7 mouse cellular contexts compared by ENCODE assay signal in genomic region chr1:37998371-37999199, GRCm38 (mm10). TPM values are rescaled to one million over a fixed set of nuclear protein-coding genes. Genes with fewer than 3 reads are reported as not detected.
DNase-seq lines count a peak whose midpoint lies in the region; ATAC-seq and TF ChIP-seq lines count a peak whose summit lies in the region.

No protein-coding gene starts in this region.

- TF ChIP-seq CTCF in cortical plate, adult 2 months (IDR thresholded peaks at IDR 0.05; ENCODE audit: extremely low read depth, insufficient read depth, low read length): no peak
- no peak for TF ChIP-seq CTCF in hindbrain, postnatal 0 days (IDR thresholded peaks at IDR 0.05; ENCODE audit: low read depth)

- peak overlapping the region; percentile 95 for H3K4me3 ChIP-seq in neural tube, embryonic 11.5 days (ENCODE audit: low read depth, low read length)
- peak overlapping the region; percentile 81 for H3K4me3 ChIP-seq in cortical plate, adult 2 months (ENCODE audit: insufficient read depth, low read length)
- H3K4me3 ChIP-seq in hindbrain, postnatal 0 days (ENCODE audit: low read length): peak overlapping the region; percentile 95
- peak overlapping the region; percentile 96 for H3K4me3 ChIP-seq in midbrain, embryonic 12.5 days

- H3K4me2 ChIP-seq in neural tube, embryonic 11.5 days (ENCODE audit: low read depth): peak overlapping the region; percentile 52
- H3K4me2 ChIP-seq in hindbrain, postnatal 0 days (ENCODE audit: low read depth, low read length): peak overlapping the region; percentile 87
- H3K4me2 ChIP-seq in midbrain, embryonic 12.5 days (replicated peaks): peak overlapping the region; percentile 78

- H3K9me3 ChIP-seq in neural tube, embryonic 11.5 days (ENCODE audit: control insufficient read depth, low read length): no peaks in the 10 kb centered on the region
- no peaks in the 10 kb centered on the region for H3K9me3 ChIP-seq in hindbrain, postnatal 0 days (ENCODE audit: low read length)
- no peaks in the 10 kb centered on the region for H3K9me3 ChIP-seq in midbrain, embryonic 12.5 days

- H3K27me3 ChIP-seq in neural tube, embryonic 11.5 days (ENCODE audit: control insufficient read depth, insufficient read depth, low read length): no peaks in the 10 kb centered on the region
- no peaks in the 10 kb centered on the region for H3K27me3 ChIP-seq in hindbrain, postnatal 0 days (ENCODE audit: insufficient read depth, low read length)
- no peaks in the 10 kb centered on the region for H3K27me3 ChIP-seq in midbrain, embryonic 12.5 days

- peak; percentile 33 for ATAC-seq in neural tube, embryonic 11.5 days (ENCODE audit: insufficient read depth, low FRiP score, low TSS enrichment)
- peak; percentile 8; the same call in 1 of the 2 replicates for ATAC-seq in hindbrain, postnatal 0 days
- ATAC-seq in midbrain, embryonic 12.5 days (ENCODE audit: low FRiP score, low read depth): peak; percentile 38

- WGBS in neural tube, embryonic 11.5 days: 6% methylated on average over 29 of the region's 47 CpGs
- WGBS in hindbrain, postnatal 0 days: 5% methylated on average over 36 of the region's 47 CpGs
- 4% methylated on average over 47 of the region's 47 CpGs for WGBS in midbrain, embryonic 12.5 days

- TF ChIP-seq POLR2A in cortical plate, adult 2 months (IDR thresholded peaks at IDR 0.05; ENCODE audit: extremely low read depth, insufficient read depth, low read length): no peak

- H3K9ac ChIP-seq in neural tube, embryonic 11.5 days (ENCODE audit: low read length): peak overlapping the region; percentile 91
- peak overlapping the region; percentile 90 for H3K9ac ChIP-seq in hindbrain, postnatal 0 days (replicated peaks; ENCODE audit: low read length)
- H3K9ac ChIP-seq in midbrain, embryonic 12.5 days (replicated peaks): peak overlapping the region; percentile 96

- H3K36me3 ChIP-seq in neural tube, embryonic 11.5 days (ENCODE audit: control insufficient read depth, insufficient read depth, low read length): peaks cover 3% of the 10 kb centered on the region
- H3K36me3 ChIP-seq in hindbrain, postnatal 0 days (ENCODE audit: insufficient read depth, low read length): peaks cover 16% of the 10 kb centered on the region
- H3K36me3 ChIP-seq in midbrain, embryonic 12.5 days: peaks cover 19% of the 10 kb centered on the region

- peak overlapping the region; percentile 83 for H3K27ac ChIP-seq in neural tube, embryonic 11.5 days (ENCODE audit: low read depth, low read length)
- H3K27ac ChIP-seq in cortical plate, adult 2 months (ENCODE audit: insufficient read depth, low read length): no peak overlapping the region
- H3K27ac ChIP-seq in hindbrain, postnatal 0 days: peak overlapping the region; percentile 89
- H3K27ac ChIP-seq in midbrain, embryonic 12.5 days (replicated peaks): peak overlapping the region; percentile 92

- peaks cover 8% of the 10 kb centered on the region for H3K4me1 ChIP-seq in neural tube, embryonic 11.5 days (ENCODE audit: control insufficient read depth, insufficient read depth, low read length)
- no peaks in the 10 kb centered on the region; the same call in 1 of the 2 replicates for H3K4me1 ChIP-seq in cortical plate, adult 2 months (ENCODE audit: control insufficient read depth, insufficient read depth, low read length)
- peaks cover 12% of the 10 kb centered on the region for H3K4me1 ChIP-seq in hindbrain, postnatal 0 days (ENCODE audit: insufficient read depth, low read length)
- peaks cover 18% of the 10 kb centered on the region for H3K4me1 ChIP-seq in midbrain, embryonic 12.5 days

- no peak for DNase-seq in neural tube, embryonic 11.5 days (ENCODE audit: low spot score)
- DNase-seq in neural tube, embryonic 10.5 days (ENCODE audit: extremely low spot score, low spot score): no peak
- no peak for DNase-seq in hindbrain, postnatal 0 days (ENCODE audit: low spot score)
- DNase-seq in layer of hippocampus, postnatal 14 days (ENCODE audit: low spot score in 2 of 2): no peak
- DNase-seq in layer of hippocampus, adult 8-10 months (ENCODE audit: low spot score in 2 of 2): no peak

RNA-seq across cellular contexts. Expression of gene Eif5b, which starts 0.8 kb away (rescaled TPM):
- polyA plus RNA-seq in neural tube, embryonic 11.5 days (2014; fragmentation: Nextera tagmentation; extraction: Ambion mirVana): 26.9 and 28.9 TPM in 2 replicates
- 18.3 and 19.1 TPM in 2 replicates for polyA plus RNA-seq in cortical plate, adult 2 months (2012; rRNA removed)
- total RNA-seq in hindbrain, postnatal 0 days (2014; rRNA removed): 16.2 and 20.7 TPM in 2 replicates
- polyA plus RNA-seq in hindbrain, postnatal 0 days (2015; fragmentation: Nextera tagmentation; extraction: Ambion mirVana): 18.2 and 21.2 TPM in 2 replicates
- 28.3 and 29.1 TPM in 2 replicates for polyA plus RNA-seq in midbrain, embryonic 12.5 days (2016; fragmentation: Nextera tagmentation; extraction: Ambion mirVana)
- total RNA-seq in layer of hippocampus, postnatal 14 days (2021): 10 to 100 TPM; 36.6 to 39.9 TPM
- 10 to 100 TPM; 35.1 to 42.4 (median 41.3) TPM for total RNA-seq in layer of hippocampus, adult 8-10 months (2022)

RNA-seq across cellular contexts. Expression of gene Txndc9, which starts 0.9 kb away (rescaled TPM):
- 158 and 164 TPM in 2 replicates for polyA plus RNA-seq in neural tube, embryonic 11.5 days (2014; fragmentation: Nextera tagmentation; extraction: Ambion mirVana)
- 43.8 and 46.7 TPM in 2 replicates for polyA plus RNA-seq in cortical plate, adult 2 months (2012; rRNA removed)
- total RNA-seq in hindbrain, postnatal 0 days (2014; rRNA removed): 22.9 and 23.3 TPM in 2 replicates
- 114 and 128 TPM in 2 replicates for polyA plus RNA-seq in hindbrain, postnatal 0 days (2015; fragmentation: Nextera tagmentation; extraction: Ambion mirVana)
- 146 and 166 TPM in 2 replicates for polyA plus RNA-seq in midbrain, embryonic 12.5 days (2016; fragmentation: Nextera tagmentation; extraction: Ambion mirVana)
- total RNA-seq in layer of hippocampus, postnatal 14 days (2021): 10 to 100 TPM; 57.9 to 64.9 TPM
- 10 to 100 TPM; 59.6 to 69.7 (median 65.4) TPM for total RNA-seq in layer of hippocampus, adult 8-10 months (2022)

RNA-seq across cellular contexts. Expression of gene Lyg1, which starts 41.0 kb away (rescaled TPM):
- not detected in 2 replicates for polyA plus RNA-seq in neural tube, embryonic 11.5 days (2014; fragmentation: Nextera tagmentation; extraction: Ambion mirVana)
- polyA plus RNA-seq in cortical plate, adult 2 months (2012; rRNA removed): not detected in 2 replicates
- not detected in 2 replicates for total RNA-seq in hindbrain, postnatal 0 days (2014; rRNA removed)
- polyA plus RNA-seq in hindbrain, postnatal 0 days (2015; fragmentation: Nextera tagmentation; extraction: Ambion mirVana): not detected in 2 replicates
- not detected in 2 replicates for polyA plus RNA-seq in midbrain, embryonic 12.5 days (2016; fragmentation: Nextera tagmentation; extraction: Ambion mirVana)
- not detected for total RNA-seq in layer of hippocampus, postnatal 14 days (2021)
- total RNA-seq in layer of hippocampus, adult 8-10 months (2022): not detected
